Mouse (Mus musculus) cerebellum, adult 11 months (tissue): Measurements from ENCODE around the gene Kcnq2.

Experiments
- DNase-seq: peaks from one replicate; pipeline ENCODE4 v3.0.0; 2022

Gene Kcnq2

GRCm38 (mm10) chr2:181100087-181100486 is 35.0 kb downstream of the Kcnq2 start:
- DNase-seq = no peak

GRCm38 (mm10) chr2:181090123-181090522 is 45.0 kb downstream of the Kcnq2 start:
- no peak for DNase-seq

GRCm38 (mm10) chr2:181084997-181085396 is 50.1 kb downstream of the Kcnq2 start:
- DNase-seq = no peak

GRCm38 (mm10) chr2:181083945-181084344 is 51.2 kb downstream of the Kcnq2 start:
- DNase-seq = no peak

GRCm38 (mm10) chr2:181080886-181081285 is 54.2 kb downstream of the Kcnq2 start:
- DNase-seq = no peak

- DNase-seq = no peak
Measured at GRCm38 (mm10) chr2:181079518-181079917, 55.6 kb downstream of the Kcnq2 start.

- DNase-seq = no peak
Measured at GRCm38 (mm10) chr2:181078908-181079307, 56.2 kb downstream of the Kcnq2 start.

GRCm38 (mm10) chr2:181075501-181075900 is 59.6 kb downstream of the Kcnq2 start:
- no peak for DNase-seq

- no peak for DNase-seq
Measured at GRCm38 (mm10) chr2:181072403-181072714, 62.7 kb downstream of the Kcnq2 start.

GRCm38 (mm10) chr2:181071706-181072402 is 63.2 kb downstream of the Kcnq2 start:
- DNase-seq = peak; percentile 82

GRCm38 (mm10) chr2:181070136-181070535 is 65.0 kb downstream of the Kcnq2 start:
- DNase-seq = no peak

GRCm38 (mm10) chr2:181068499-181068898 is 66.6 kb downstream of the Kcnq2 start:
- DNase-seq = no peak

- no peak for DNase-seq
Measured at GRCm38 (mm10) chr2:181065827-181066226, 69.3 kb downstream of the Kcnq2 start.

GRCm38 (mm10) chr2:181060127-181060526 is 75.0 kb downstream of the Kcnq2 start:
- DNase-seq = peak; percentile 79

- no peak for DNase-seq
Measured at GRCm38 (mm10) chr2:181058193-181058592, 76.9 kb downstream of the Kcnq2 start.

GRCm38 (mm10) chr2:181057341-181057740 is 77.8 kb downstream of the Kcnq2 start:
- no peak for DNase-seq

- DNase-seq = peak; percentile 38
Measured at GRCm38 (mm10) chr2:181052171-181052570, 82.9 kb downstream of the Kcnq2 start.

GRCm38 (mm10) chr2:181048986-181049385 is 86.1 kb downstream of the Kcnq2 start:
- DNase-seq = no peak

- peak; percentile 51 for DNase-seq
Measured at GRCm38 (mm10) chr2:181048252-181048945, 86.7 kb downstream of the Kcnq2 start.

- DNase-seq = no peak
Measured at GRCm38 (mm10) chr2:181044001-181044400, 91.1 kb downstream of the Kcnq2 start.

GRCm38 (mm10) chr2:181043437-181043836 is 91.7 kb downstream of the Kcnq2 start, which contains the start of gene Chrna4:
TSS of gene Chrna4 (minus strand) at chr2:181043546.
- no peak for DNase-seq

GRCm38 (mm10) chr2:181042376-181042775 is 92.7 kb downstream of the Kcnq2 start:
- no peak for DNase-seq

GRCm38 (mm10) chr2:181041941-181042340 is 93.2 kb downstream of the Kcnq2 start:
- no peak for DNase-seq

- no peak for DNase-seq
Measured at GRCm38 (mm10) chr2:181039356-181039680, 95.8 kb downstream of the Kcnq2 start.
